ENCODE assay signal across 34 mouse cellular contexts in the genomic region with DNA sequence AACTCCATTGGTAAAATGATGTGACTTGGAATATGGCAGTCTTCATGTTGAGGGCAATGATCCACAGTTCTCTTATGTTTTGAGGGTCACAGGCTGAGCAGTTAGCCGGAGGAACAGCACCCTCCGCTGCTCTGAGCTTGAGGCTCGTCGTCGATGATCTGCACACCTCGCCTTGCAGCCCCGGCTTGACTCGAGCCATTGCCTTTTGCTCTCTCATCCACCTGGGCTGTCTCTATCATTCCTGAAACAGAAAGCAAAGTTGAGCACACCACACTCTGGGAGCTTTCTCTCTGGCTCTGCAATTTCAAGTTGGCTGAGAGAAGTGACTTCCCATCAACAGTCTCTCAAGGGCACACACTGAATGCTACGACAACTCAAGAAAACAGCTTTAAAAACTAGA.
"Had no signal": no experiment of that assay in that cellular context is flagged by ENCODE, and none has a peak within 500 bp of the region (broad histone marks: within the 10 kb centered on the region; RNA-seq: fewer than 3 reads in every experiment).

No protein-coding gene starts in this region.

- DNase-seq: heart, postnatal 10 days; heart, postnatal 14 days; heart, postnatal 36 days; heart, postnatal 4 days; kidney, adult 11 months; kidney, adult 18-20 months; kidney, adult 2 months; kidney, adult 8-10 months; kidney, adult 9 months; kidney, postnatal 10 days; kidney, postnatal 14 days; kidney, postnatal 25 days; kidney, postnatal 36 days; kidney, postnatal 4 days; layer of hippocampus, adult 9-11 months; layer of hippocampus, postnatal 36 days had no signal

- H3K27me3 ChIP-seq: heart, embryonic 12.5 days; heart, embryonic 13.5 days; heart, embryonic 15.5 days; hindbrain, embryonic 12.5 days; hindbrain, embryonic 13.5 days; hindbrain, embryonic 15.5 days; intestine, embryonic 15.5 days; kidney, embryonic 15.5 days had no signal

- ATAC-seq: hindbrain, embryonic 16.5 days; hindbrain, postnatal 0 days; inflammation-experienced regulatory T-cells, adult 6 months; intestine, embryonic 15.5 days; intestine, embryonic 16.5 days; intestine, postnatal 0 days had no signal

- H3K4me1 ChIP-seq: heart, embryonic 12.5 days; heart, embryonic 13.5 days; heart, embryonic 15.5 days; hindbrain, embryonic 10.5 days; hindbrain, embryonic 12.5 days; hindbrain, embryonic 13.5 days; hindbrain, embryonic 15.5 days; intestine, embryonic 15.5 days; kidney, embryonic 15.5 days had no signal

- H3K27ac ChIP-seq: heart, embryonic 13.5 days; heart, embryonic 15.5 days; hindbrain, embryonic 10.5 days; hindbrain, embryonic 12.5 days; hindbrain, embryonic 13.5 days; hindbrain, embryonic 14.5 days; hindbrain, embryonic 15.5 days; hindbrain, postnatal 0 days; intestine, embryonic 15.5 days; kidney, embryonic 15.5 days; kidney, postnatal 0 days; layer of hippocampus, adult 2 months had no signal

- H3K9ac ChIP-seq: heart, embryonic 12.5 days; heart, embryonic 13.5 days; heart, embryonic 15.5 days; hindbrain, embryonic 12.5 days; hindbrain, embryonic 13.5 days; hindbrain, embryonic 14.5 days; hindbrain, embryonic 15.5 days; intestine, embryonic 15.5 days; kidney, embryonic 15.5 days had no signal

- H3K4me3 ChIP-seq: heart, embryonic 12.5 days; heart, embryonic 13.5 days; heart, embryonic 15.5 days; hindbrain, embryonic 10.5 days; hindbrain, embryonic 12.5 days; hindbrain, embryonic 13.5 days; hindbrain, embryonic 15.5 days; intestine, embryonic 15.5 days; kidney, embryonic 15.5 days; layer of hippocampus, adult 2 months had no signal

- H3K4me2 ChIP-seq: heart, embryonic 11.5 days; heart, embryonic 12.5 days; heart, embryonic 13.5 days; heart, embryonic 15.5 days; hindbrain, embryonic 12.5 days; hindbrain, embryonic 13.5 days; hindbrain, embryonic 14.5 days; hindbrain, embryonic 15.5 days; intestine, embryonic 15.5 days; kidney, embryonic 15.5 days had no signal

- H3K9me3 ChIP-seq: heart, embryonic 13.5 days; heart, embryonic 15.5 days; hindbrain, embryonic 10.5 days; hindbrain, embryonic 12.5 days; hindbrain, embryonic 13.5 days; hindbrain, embryonic 15.5 days; intestine, embryonic 15.5 days; kidney, embryonic 15.5 days had no signal
